Mouse (Mus musculus) CH12.LX (cell line): ENCODE measurements at regions not wholly inside any gene's neighbourhood (a gene's known extent, or its start where the extent isn't known, plus 50 kb on each side); places are given as distances from the start of the nearest gene placed in this dataset.

Experiments
- DNase-seq: peaks from one replicate; pipeline ENCODE4 v3.0.0-alpha.2; 2013; ENCODE audit errors: extremely low read depth
- H3K27ac ChIP-seq: 2 replicates; pipeline ENCODE4 v1.5.1; 2012; ENCODE audit warnings: low read depth, mild to moderate bottlenecking, control low read depth, moderate library complexity; ENCODE audit not compliant: insufficient read depth
- H3K27me3 ChIP-seq: replicated peaks from 2 replicates; pipeline ENCODE3; 2012; ENCODE audit warnings: inconsistent platforms
- H3K36me3 ChIP-seq, 2 experiments: replicated peaks in 1 of 2; 2 replicates each; pipeline versions ENCODE3 to v1.6.1; 2012; ENCODE audit warnings: inconsistent platforms in 1 of 2, low read length in 1 of 2, mild to moderate bottlenecking in 1 of 2, mixed read lengths in 1 of 2, moderate library complexity in 1 of 2; ENCODE audit not compliant: control insufficient read depth in 1 of 2, insufficient read depth in 1 of 2
- H3K4me1 ChIP-seq, 2 experiments: 2 replicates each; pipeline ENCODE4 v1.6.1; 2012; ENCODE audit warnings: inconsistent platforms in 1 of 2, moderate library complexity in 1 of 2; ENCODE audit not compliant: insufficient read depth in 2 of 2, control insufficient read depth in 1 of 2
- H3K4me2 ChIP-seq: 2 replicates; pipeline ENCODE4 v1.6.1; 2012; ENCODE audit warnings: low read depth, mild to moderate bottlenecking, control low read depth; ENCODE audit not compliant: poor library complexity, insufficient read depth, severe bottlenecking
- H3K4me3 ChIP-seq, 3 experiments: fragments of 150-350 bp in 1 of 3; sonication (generic) in 1 of 3; replicated peaks in 1 of 3; 2 replicates each; pipeline versions ENCODE3 to v1.5.1; 2011 to 2012; ENCODE audit warnings: low read depth in 2 of 3, low read length in 2 of 3, mild to moderate bottlenecking in 2 of 3, moderate library complexity in 2 of 3, control low read depth in 1 of 3, improper control_type of control experiment in 1 of 3, inconsistent platforms in 1 of 3, mixed read lengths in 1 of 3; ENCODE audit not compliant: poor library complexity in 1 of 3
- H3K79me2 ChIP-seq: replicated peaks from 2 replicates; pipeline ENCODE4 v1.6.1; 2012; ENCODE audit warnings: mild to moderate bottlenecking, moderate library complexity; ENCODE audit not compliant: control insufficient read depth, poor library complexity, insufficient read depth, severe bottlenecking; ENCODE audit errors: extremely low read depth
- H3K9ac ChIP-seq: 2 replicates; pipeline ENCODE4 v1.6.1; 2012; ENCODE audit warnings: low read depth, mild to moderate bottlenecking, control low read depth, moderate library complexity; ENCODE audit not compliant: insufficient read depth
- H3K9me3 ChIP-seq: replicated peaks from 2 replicates; pipeline ENCODE3; 2012; ENCODE audit warnings: low read length, inconsistent platforms, mixed read lengths
- CHD1 ChIP-seq: IDR thresholded peaks from 2 replicates; pipeline ENCODE4 v1.6.1; 2012; ENCODE audit warnings: low read depth, low read length, improper control_type of control experiment, inconsistent platforms
- EP300 ChIP-seq: IDR thresholded peaks from 2 replicates; pipeline ENCODE4 v1.6.1; 2011; ENCODE audit warnings: low read length, improper control_type of control experiment
- ETS1 ChIP-seq: conservative IDR thresholded peaks from 2 replicates; pipeline ENCODE4 v1.6.1; 2012; ENCODE audit warnings: low read depth, mild to moderate bottlenecking, inconsistent platforms, low read length, improper control_type of control experiment, moderate library complexity
- GABPA ChIP-seq: IDR thresholded peaks from 2 replicates; pipeline ENCODE4 v1.6.1; 2012; ENCODE audit warnings: low read depth, low read length, improper control_type of control experiment, inconsistent platforms; ENCODE audit not compliant: insufficient replicate concordance
- JUN ChIP-seq: IDR thresholded peaks from 2 replicates; pipeline ENCODE4 v1.6.1; 2011; ENCODE audit warnings: low read depth, mild to moderate bottlenecking, low read length, improper control_type of control experiment, moderate library complexity; ENCODE audit not compliant: insufficient read depth
- KAT2A ChIP-seq: IDR thresholded peaks from 2 replicates; pipeline ENCODE4 v1.6.1; 2012; ENCODE audit warnings: low read length, improper control_type of control experiment, inconsistent platforms; ENCODE audit not compliant: insufficient replicate concordance
- MAFK ChIP-seq: IDR thresholded peaks from 2 replicates; pipeline ENCODE4 v1.6.1; 2011; ENCODE audit warnings: low read length, improper control_type of control experiment; ENCODE audit not compliant: insufficient replicate concordance
- MAX ChIP-seq: IDR thresholded peaks from 2 replicates; pipeline ENCODE4 v1.6.1; 2011; ENCODE audit warnings: low read length, improper control_type of control experiment
- MEF2A ChIP-seq: IDR thresholded peaks from 2 replicates; pipeline ENCODE4 v1.6.1; 2014; ENCODE audit warnings: low read depth, mild to moderate bottlenecking, inconsistent platforms, low read length, improper control_type of control experiment, borderline replicate concordance
- NELFE ChIP-seq: IDR thresholded peaks from 2 replicates; pipeline ENCODE4 v1.6.1; 2011; ENCODE audit warnings: low read depth, low read length, improper control_type of control experiment
- POLR2A ChIP-seq: IDR thresholded peaks from 2 replicates; pipeline ENCODE4 v1.6.1; 2011; ENCODE audit warnings: low read depth, mild to moderate bottlenecking, improper control_type of control experiment, low read length
- POLR2AphosphoS2 ChIP-seq: IDR thresholded peaks from 2 replicates; pipeline ENCODE4 v1.6.1; 2011; ENCODE audit warnings: low read depth, low read length, improper control_type of control experiment
- RAD21 ChIP-seq: IDR thresholded peaks from 2 replicates; pipeline ENCODE4 v1.6.1; 2011; ENCODE audit warnings: low read depth, mild to moderate bottlenecking, low read length, improper control_type of control experiment, moderate library complexity
- RCOR1 ChIP-seq: conservative IDR thresholded peaks from 2 replicates; pipeline ENCODE4 v1.6.1; 2012; ENCODE audit warnings: low read depth, mild to moderate bottlenecking, inconsistent platforms, low read length, improper control_type of control experiment
- TCF12 ChIP-seq: IDR thresholded peaks from 2 replicates; pipeline ENCODE4 v1.6.1; 2014; ENCODE audit warnings: low read depth, mild to moderate bottlenecking, inconsistent platforms, low read length, improper control_type of control experiment
- UBTF ChIP-seq: IDR thresholded peaks from 2 replicates; pipeline ENCODE4 v1.6.1; 2012; ENCODE audit warnings: low read depth, mild to moderate bottlenecking, inconsistent platforms, low read length, improper control_type of control experiment, moderate library complexity
- ZKSCAN1 ChIP-seq: IDR thresholded peaks from 2 replicates; pipeline ENCODE4 v1.6.1; 2012; ENCODE audit warnings: low read depth, inconsistent platforms, low read length, improper control_type of control experiment, borderline replicate concordance
- ZMIZ1 ChIP-seq: IDR thresholded peaks from 2 replicates; pipeline ENCODE4 v1.6.1; 2012; ENCODE audit warnings: low read depth, mild to moderate bottlenecking, inconsistent platforms, low read length, improper control_type of control experiment
- ZNF384 ChIP-seq: IDR thresholded peaks from 2 replicates; pipeline ENCODE4 v1.6.1; 2012; ENCODE audit warnings: low read depth, low read length, improper control_type of control experiment, inconsistent platforms
- dilution Hi-C: fragments of 300-500 bp; cut with MboI; formaldehyde crosslinking; loops from 2 replicates; pipeline ENCODE4 v1.14.3; 2020; ENCODE audit warnings: low sequenced_read_pairs; ENCODE audit not compliant: extremely low pct_unique_long_range_greater_than_20kb, extremely low pct_ligation_motif_present
- in situ Hi-C: fragments of 300-500 bp; cut with MboI; formaldehyde crosslinking; loops from 3 replicates; pipeline ENCODE4 v1.14.3; 2019; ENCODE audit warnings: low sequenced_read_pairs, low pct_ligation_motif_present, low pct_unique_long_range_greater_than_20kb, mixed read lengths

- TF ChIP-seq RAD21 (no peak), JUN (no peak), ZNF384 (no peak), NELFE (no peak), CHD1 (no peak), MAX (no peak), TCF12 (no peak), POLR2AphosphoS2 (no peak), UBTF (no peak), ZMIZ1 (no peak), GABPA (no peak), RCOR1 (no peak), POLR2A (no peak), EP300 (no peak), MAFK (no peak), ETS1 (no peak), MEF2A (no peak), KAT2A (no peak), ZKSCAN1 (no peak)
- TF ChIP-seq, all 38 proteins: peak for 0
- H3K27ac ChIP-seq, result no peak overlapping the region
- H3K79me2 ChIP-seq, result no peaks in the 10 kb centered on the region
- no peak overlapping the region for H3K9ac ChIP-seq
- H3K4me3 ChIP-seq, result no peak overlapping the region
- H3K4me2 ChIP-seq, result no peak overlapping the region
- dilution Hi-C loops (no loop called here), in situ Hi-C loops (no loop called here)
- H3K27me3 ChIP-seq, result no peaks in the 10 kb centered on the region
- H3K9me3 ChIP-seq, result peaks cover 4% of the 10 kb centered on the region
- H3K4me1 ChIP-seq, result peaks cover 0 to 15% of the 10 kb centered on the region in 2 experiments; a peak in 2 of 4 replicates
- DNase-seq, result no peak
- no peaks in the 10 kb centered on the region for H3K36me3 ChIP-seq
These were observed 73.6 kb downstream of the Bmp2 start for GRCm38 (mm10) chr2:133625542-133625941.

- H3K4me1 ChIP-seq, result no peaks in the 10 kb centered on the region
- no peaks in the 10 kb centered on the region for H3K79me2 ChIP-seq
- H3K4me2 ChIP-seq, result no peak overlapping the region
- in situ Hi-C loops (no loop called here), dilution Hi-C loops (no loop called here)
- peaks cover 8% of the 10 kb centered on the region for H3K9me3 ChIP-seq
- TF ChIP-seq POLR2A, result no peak
- TF ChIP-seq, all 38 proteins: peak for 0
- Histone ChIP-seq H3K27ac (no peak overlapping the region), H3K9ac (no peak overlapping the region), H3K36me3 (no peaks in the 10 kb centered on the region), H3K27me3 (no peaks in the 10 kb centered on the region), H3K4me3 (no peak overlapping the region)
- no peak for DNase-seq
These were observed 76.9 kb downstream of the Bmp2 start for GRCm38 (mm10) chr2:133628874-133629273.
